In the genomic region with DNA sequence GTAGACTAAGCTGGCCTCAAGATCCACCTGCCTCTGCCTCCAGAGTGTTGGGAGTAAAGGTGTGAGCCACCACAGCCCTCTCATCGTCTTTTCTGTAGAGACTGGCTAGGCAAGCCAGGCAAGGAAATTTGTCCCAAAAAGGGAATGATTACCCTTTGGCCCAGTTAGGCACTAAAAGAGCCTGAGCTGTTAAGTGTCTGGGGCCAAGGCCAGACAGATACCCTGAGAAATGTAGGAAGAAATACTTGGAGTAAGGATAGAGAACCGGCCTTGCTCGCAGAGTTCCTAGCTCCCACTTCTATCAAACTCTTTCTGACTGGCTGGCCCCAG, we compare ENCODE assay signal across 9 mouse cellular contexts. TPM values are rescaled to one million over a fixed set of nuclear protein-coding genes. Genes with fewer than 3 reads are reported as not detected.
DNase-seq lines count a peak whose midpoint lies in the region; ATAC-seq and TF ChIP-seq lines count a peak whose summit lies in the region.
"Had no signal": no experiment of that assay in that cellular context is flagged by ENCODE, and none has a peak within 500 bp of the region (broad histone marks: within the 10 kb centered on the region; RNA-seq: fewer than 3 reads in every experiment).

No protein-coding gene starts in this region.

- WGBS in heart, embryonic 16.5 days = 2% methylated on average over 3 of the region's 3 CpGs
- 0% methylated on average over 3 of the region's 3 CpGs for WGBS in forebrain, embryonic 16.5 days
- 6% methylated on average over 3 of the region's 3 CpGs for WGBS in macrophage (ENCODE audit: missing documents)

- no peak for TF ChIP-seq RAD21 in MEL (IDR thresholded peaks at IDR 0.05; ENCODE audit: low read depth, low read length)

- peak overlapping the region; percentile 82 for H3K4me2 ChIP-seq in heart, embryonic 16.5 days (ENCODE audit: low read depth, low read length)
- H3K4me2 ChIP-seq in forebrain, embryonic 16.5 days (ENCODE audit: low read length) = peak overlapping the region; percentile 75

- no peak for ATAC-seq in heart, embryonic 16.5 days (replicated peaks; ENCODE audit: extremely low read depth, insufficient read depth, low FRiP score)
- 0 out of 2 replicates have a peak, but pooled peaks have one; percentile 9 for ATAC-seq in forebrain, embryonic 16.5 days

- H3K9me3 ChIP-seq in heart, embryonic 16.5 days (replicated peaks; ENCODE audit: control insufficient read depth, low read length) = no peaks in the 10 kb centered on the region
- H3K9me3 ChIP-seq in MEL (replicated peaks; ENCODE audit: insufficient read depth, low read length) = no peaks in the 10 kb centered on the region
- H3K9me3 ChIP-seq in forebrain, embryonic 16.5 days (ENCODE audit: control insufficient read depth, low read length) = no peaks in the 10 kb centered on the region

- TF ChIP-seq CTCF in MEL (IDR thresholded peaks at IDR 0.05 in 2 of 3, conservative IDR thresholded peaks at IDR 0.05 in 1 of 3; ENCODE audit: control insufficient read depth in 1 of 3, insufficient read depth in 1 of 3, low read depth in 2 of 3, low read length in 3 of 3, poor library complexity in 1 of 3, severe bottlenecking in 1 of 3) = no peak

- TF ChIP-seq POLR2A in MEL (IDR thresholded peaks at IDR 0.05; ENCODE audit: control insufficient read depth in 1 of 2, insufficient read depth in 1 of 2, low read depth in 1 of 2, low read length in 2 of 2, poor library complexity in 1 of 2) = no peak; a peak in 1 of 4 replicates

- peak overlapping the region; percentile 95 for H3K27ac ChIP-seq in heart, embryonic 16.5 days (ENCODE audit: low read length)
- peak overlapping the region; percentile 31 for H3K27ac ChIP-seq in MEL (ENCODE audit: control insufficient read depth, low read depth, low read length)
- H3K27ac ChIP-seq in forebrain, embryonic 16.5 days (ENCODE audit: low read length) = peak overlapping the region; percentile 58
- peak overlapping the region; percentile 98 for H3K27ac ChIP-seq in macrophage

- TF ChIP-seq EP300 in MEL (IDR thresholded peaks at IDR 0.05; ENCODE audit: low read depth in 1 of 2, low read length in 2 of 2) = no peak

- peaks cover 17% of the 10 kb centered on the region for H3K4me1 ChIP-seq in heart, embryonic 16.5 days (ENCODE audit: control insufficient read depth, insufficient read depth, low read length)
- peaks cover 7 to 10% of the 10 kb centered on the region in 2 experiments; a peak in 2 of 4 replicates for H3K4me1 ChIP-seq in MEL (ENCODE audit: control insufficient read depth in 1 of 2, insufficient read depth in 2 of 2, low read length in 2 of 2)
- H3K4me1 ChIP-seq in forebrain, embryonic 16.5 days (replicated peaks; ENCODE audit: control insufficient read depth, insufficient read depth, low read length) = peaks cover 23% of the 10 kb centered on the region

- H3K79me2 ChIP-seq in MEL (ENCODE audit: control insufficient read depth, insufficient read depth, low read length, poor library complexity) (peaks cover 7% of the 10 kb centered on the region), macrophage (ENCODE audit: inconsistent target) (peaks cover 31% of the 10 kb centered on the region)

- no peak for DNase-seq in heart, adult 9 months (ENCODE audit: low spot score in 2 of 2)
- DNase-seq in MEL (ENCODE audit: low read depth, low spot score) = no peak
- DNase-seq in thymus, postnatal 0 days (ENCODE audit: low spot score) = no peak
- no peak for DNase-seq in left cerebral cortex, adult 8-10 months (ENCODE audit: low spot score in 2 of 2)
- DNase-seq in adrenal gland, adult 2 months = no peak

- no peaks in the 10 kb centered on the region for H3K27me3 ChIP-seq in heart, embryonic 16.5 days (ENCODE audit: control insufficient read depth, insufficient read depth, low read length)
- no peaks in the 10 kb centered on the region for H3K27me3 ChIP-seq in MEL (ENCODE audit: control insufficient read depth in 1 of 2, insufficient read depth in 2 of 2, low read length in 2 of 2)
- no peaks in the 10 kb centered on the region for H3K27me3 ChIP-seq in forebrain, embryonic 16.5 days (replicated peaks; ENCODE audit: control insufficient read depth, insufficient read depth, low read length)

- peaks cover 12% of the 10 kb centered on the region for H3K36me3 ChIP-seq in heart, embryonic 16.5 days (ENCODE audit: control insufficient read depth, insufficient read depth)
- H3K36me3 ChIP-seq in MEL (ENCODE audit: control insufficient read depth in 1 of 2, insufficient read depth in 2 of 2, low read length in 2 of 2) = peaks cover 0 to 7% of the 10 kb centered on the region in 2 experiments; a peak in 2 of 4 replicates
- no peaks in the 10 kb centered on the region; the same call in 1 of the 2 replicates for H3K36me3 ChIP-seq in forebrain, embryonic 16.5 days (ENCODE audit: control insufficient read depth, insufficient read depth)
- H3K36me3 ChIP-seq in macrophage (ENCODE audit: inconsistent target) = peaks cover 11% of the 10 kb centered on the region; the same call in 1 of the 2 replicates

- peak overlapping the region; percentile 93 for H3K4me3 ChIP-seq in heart, embryonic 16.5 days (ENCODE audit: low read length)
- H3K4me3 ChIP-seq in MEL (ENCODE audit: control insufficient read depth in 1 of 2, insufficient read depth in 1 of 2, low read depth in 2 of 2, low read length in 2 of 2) (peak overlapping the region; percentile 44 to 71), macrophage (ENCODE audit: inconsistent target) (peak overlapping the region; percentile 95)
- H3K4me3 ChIP-seq in forebrain, embryonic 16.5 days (replicated peaks; ENCODE audit: low read length) = peak overlapping the region; percentile 63

- H3K9ac ChIP-seq in heart, embryonic 16.5 days (ENCODE audit: low read length) = peak overlapping the region; percentile 63
- peak overlapping the region; percentile 60 for H3K9ac ChIP-seq in MEL (ENCODE audit: control insufficient read depth, low read depth, low read length, poor library complexity, severe bottlenecking)
- peak overlapping the region; percentile 72 for H3K9ac ChIP-seq in forebrain, embryonic 16.5 days (replicated peaks; ENCODE audit: low read depth, low read length)

RNA-seq across cellular contexts. Expression of gene Slc39a1, which starts 0.4 kb away (rescaled TPM):
- 61.5 and 86.3 TPM in 2 replicates for polyA plus RNA-seq in heart, embryonic 16.5 days (2015; fragmentation: Nextera tagmentation; extraction: Ambion mirVana)
- 47.2 and 58.5 TPM in 2 replicates for total RNA-seq in MEL (2012; rRNA removed)
- polyA plus RNA-seq in MEL (2012; ENCODE audit: insufficient read depth in 1 of 2, insufficient read length in 2 of 2, low read depth in 1 of 2, low replicate concordance in 2 of 2, missing spikeins in 1 of 2) (10 to 100 TPM; 61.7 to 80.5 TPM), macrophage (2018) (169 to 236 TPM (median 174 TPM) in 3 replicates)
- polyA plus RNA-seq in forebrain, embryonic 16.5 days (2015; fragmentation: Nextera tagmentation; extraction: Ambion mirVana) = 42.5 and 43.1 TPM in 2 replicates
- total RNA-seq in macrophage (2018; cell fraction: chromatin; rRNA removed) = 10 to 100 TPM; 21.3 to 81.5 (median 49.6) TPM
- 100 to 1,000 TPM; 151 to 283 (median 205) TPM for total RNA-seq in macrophage (2018; cell fraction: cytosol; rRNA removed)
- 100 to 1,000 TPM; 138 to 261 (median 185) TPM for total RNA-seq in macrophage (2018; cell fraction: nucleus; rRNA removed)
- polyA plus RNA-seq in thymus, postnatal 0 days (2015; fragmentation: Nextera tagmentation; extraction: Ambion mirVana) = 92.7 and 96.1 TPM in 2 replicates
- 10 to 100 TPM; 43.0 to 52.8 (median 49.6) TPM for total RNA-seq in left cerebral cortex, adult 8-10 months (2022)
- 100 to 1,000 TPM; 124 to 160 TPM for total RNA-seq in adrenal gland, adult 2 months (2021)
- 93.2 and 105 TPM in 2 replicates for polyA plus RNA-seq in adrenal gland, adult 2 months (2012; rRNA removed)

RNA-seq across cellular contexts. Expression of gene Creb3l4, which starts 4.3 kb away (rescaled TPM):
- 2.2 and 3.1 TPM in 2 replicates for polyA plus RNA-seq in heart, embryonic 16.5 days (2015; fragmentation: Nextera tagmentation; extraction: Ambion mirVana)
- total RNA-seq in MEL (2012; rRNA removed) = 0.08 TPM in 1 of 2 replicates, not detected in the other
- polyA plus RNA-seq in MEL (2012; ENCODE audit: insufficient read depth in 1 of 2, insufficient read length in 2 of 2, low read depth in 1 of 2, low replicate concordance in 2 of 2, missing spikeins in 1 of 2) = under 1 TPM in 1 of 2 experiments, not detected in 1; 0.07 TPM
- polyA plus RNA-seq in forebrain, embryonic 16.5 days (2015; fragmentation: Nextera tagmentation; extraction: Ambion mirVana) = 2.7 and 3.3 TPM in 2 replicates
- 1 to 10 TPM; 1.1 to 8.5 (median 2.2) TPM for total RNA-seq in macrophage (2018; cell fraction: chromatin; rRNA removed)
- total RNA-seq in macrophage (2018; cell fraction: cytosol; rRNA removed) = 1 to 10 TPM in 22 of 26 experiments, under 1 TPM in 4; 0.65 to 1.7 (median 1.3) TPM
- 1 to 10 TPM in 24 of 26 experiments, under 1 TPM in 2; 0.83 to 6.9 (median 2.1) TPM for total RNA-seq in macrophage (2018; cell fraction: nucleus; rRNA removed)
- polyA plus RNA-seq in macrophage (2018) = 0.79 to 1.2 TPM (median 1.2 TPM) in 3 replicates
- 3.3 and 3.9 TPM in 2 replicates for polyA plus RNA-seq in thymus, postnatal 0 days (2015; fragmentation: Nextera tagmentation; extraction: Ambion mirVana)
- under 1 TPM; 0.25 to 0.72 (median 0.52) TPM for total RNA-seq in left cerebral cortex, adult 8-10 months (2022)
- total RNA-seq in adrenal gland, adult 2 months (2021) = 1 to 10 TPM in 1 of 2 experiments, under 1 TPM in 1; 0.61 to 1.2 TPM
- polyA plus RNA-seq in adrenal gland, adult 2 months (2012; rRNA removed) = 0.28 and 0.61 TPM in 2 replicates
- total RNA-seq: layer of hippocampus, postnatal 25 days had no signal

RNA-seq across cellular contexts. Expression of gene Crtc2, which starts 6.4 kb away (rescaled TPM):
- 12.2 and 13.9 TPM in 2 replicates for polyA plus RNA-seq in heart, embryonic 16.5 days (2015; fragmentation: Nextera tagmentation; extraction: Ambion mirVana)
- total RNA-seq in MEL (2012; rRNA removed) = 7.1 and 7.6 TPM in 2 replicates
- polyA plus RNA-seq in MEL (2012; ENCODE audit: insufficient read depth in 1 of 2, insufficient read length in 2 of 2, low read depth in 1 of 2, low replicate concordance in 2 of 2, missing spikeins in 1 of 2) = 10 to 100 TPM in 1 of 2 experiments, not detected in 1; 66.9 TPM
- polyA plus RNA-seq in forebrain, embryonic 16.5 days (2015; fragmentation: Nextera tagmentation; extraction: Ambion mirVana) = 18.5 and 23.2 TPM in 2 replicates
- 100 to 1,000 TPM in 23 of 26 experiments, 10 to 100 TPM in 3; 91.2 to 489 (median 146) TPM for total RNA-seq in macrophage (2018; cell fraction: chromatin; rRNA removed)
- total RNA-seq in macrophage (2018; cell fraction: cytosol; rRNA removed) = 10 to 100 TPM; 25.7 to 61.7 (median 31.1) TPM
- 100 to 1,000 TPM in 16 of 26 experiments, 10 to 100 TPM in 10; 53.4 to 348 (median 110) TPM for total RNA-seq in macrophage (2018; cell fraction: nucleus; rRNA removed)
- polyA plus RNA-seq in macrophage (2018) = 15.7 to 39.3 TPM (median 26.5 TPM) in 3 replicates
- 16.1 and 21.1 TPM in 2 replicates for polyA plus RNA-seq in thymus, postnatal 0 days (2015; fragmentation: Nextera tagmentation; extraction: Ambion mirVana)
- 10 to 100 TPM; 33.0 to 41.6 (median 35.8) TPM for total RNA-seq in left cerebral cortex, adult 8-10 months (2022)
- total RNA-seq in adrenal gland, adult 2 months (2021) = 10 to 100 TPM; 41.5 to 46.5 TPM
- 60.1 and 74.9 TPM in 2 replicates for polyA plus RNA-seq in adrenal gland, adult 2 months (2012; rRNA removed)

RNA-seq across cellular contexts. Expression of gene Jtb, which starts 16.2 kb away (rescaled TPM):
- 84.2 and 89.6 TPM in 2 replicates for polyA plus RNA-seq in heart, embryonic 16.5 days (2015; fragmentation: Nextera tagmentation; extraction: Ambion mirVana)
- 76.0 and 107 TPM in 2 replicates for total RNA-seq in MEL (2012; rRNA removed)
- polyA plus RNA-seq in MEL (2012; ENCODE audit: insufficient read depth in 1 of 2, insufficient read length in 2 of 2, low read depth in 1 of 2, low replicate concordance in 2 of 2, missing spikeins in 1 of 2) (100 to 1,000 TPM in 1 of 2 experiments, not detected in 1; 103 TPM), macrophage (2018) (41.1 to 83.2 TPM (median 71.3 TPM) in 3 replicates)
- polyA plus RNA-seq in forebrain, embryonic 16.5 days (2015; fragmentation: Nextera tagmentation; extraction: Ambion mirVana) = 106 and 114 TPM in 2 replicates
- total RNA-seq in macrophage (2018; cell fraction: chromatin; rRNA removed) = 100 to 1,000 TPM in 15 of 26 experiments, 10 to 100 TPM in 11; 56.6 to 143 (median 104) TPM
- 10 to 100 TPM; 45.3 to 85.3 (median 62.0) TPM for total RNA-seq in macrophage (2018; cell fraction: cytosol; rRNA removed)
- total RNA-seq in macrophage (2018; cell fraction: nucleus; rRNA removed) = 100 to 1,000 TPM in 16 of 26 experiments, 10 to 100 TPM in 10; 63.7 to 150 (median 104) TPM
- polyA plus RNA-seq in thymus, postnatal 0 days (2015; fragmentation: Nextera tagmentation; extraction: Ambion mirVana) = 169 and 171 TPM in 2 replicates
- total RNA-seq in left cerebral cortex, adult 8-10 months (2022) = 10 to 100 TPM; 29.4 to 40.3 (median 33.6) TPM
- total RNA-seq in adrenal gland, adult 2 months (2021) = 10 to 100 TPM; 57.9 to 69.1 TPM
- 182 and 198 TPM in 2 replicates for polyA plus RNA-seq in adrenal gland, adult 2 months (2012; rRNA removed)

RNA-seq across cellular contexts. Expression of gene Dennd4b, which starts 17.4 kb away (rescaled TPM):
- 7.1 and 7.4 TPM in 2 replicates for polyA plus RNA-seq in heart, embryonic 16.5 days (2015; fragmentation: Nextera tagmentation; extraction: Ambion mirVana)
- 10.3 and 11.6 TPM in 2 replicates for total RNA-seq in MEL (2012; rRNA removed)
- 10 to 100 TPM in 1 of 2 experiments, not detected in 1; 27.1 TPM for polyA plus RNA-seq in MEL (2012; ENCODE audit: insufficient read depth in 1 of 2, insufficient read length in 2 of 2, low read depth in 1 of 2, low replicate concordance in 2 of 2, missing spikeins in 1 of 2)
- 5.3 and 6.7 TPM in 2 replicates for polyA plus RNA-seq in forebrain, embryonic 16.5 days (2015; fragmentation: Nextera tagmentation; extraction: Ambion mirVana)
- 100 to 1,000 TPM; 169 to 514 (median 283) TPM for total RNA-seq in macrophage (2018; cell fraction: chromatin; rRNA removed)
- total RNA-seq in macrophage (2018; cell fraction: cytosol; rRNA removed) = 10 to 100 TPM; 38.9 to 75.0 (median 53.6) TPM
- 100 to 1,000 TPM; 112 to 289 (median 167) TPM for total RNA-seq in macrophage (2018; cell fraction: nucleus; rRNA removed)
- polyA plus RNA-seq in macrophage (2018) = 25.4 to 40.1 TPM (median 34.8 TPM) in 3 replicates
- polyA plus RNA-seq in thymus, postnatal 0 days (2015; fragmentation: Nextera tagmentation; extraction: Ambion mirVana) = 9.4 TPM in 2 replicates
- total RNA-seq in left cerebral cortex, adult 8-10 months (2022) = 10 to 100 TPM; 35.2 to 38.6 (median 37.1) TPM
- total RNA-seq in adrenal gland, adult 2 months (2021) = 1 to 10 TPM; 7.8 to 7.9 TPM
- polyA plus RNA-seq in adrenal gland, adult 2 months (2012; rRNA removed) = 27.9 and 28.6 TPM in 2 replicates

Comparison
In these comparisons a context has a peak if more than half of its experiments do, and no peak if none do; other contexts are left out.
1. H3K27ac ChIP-seq: peak in every context shown above with its lines; median percentile 98 in macrophage; 95 in heart, embryonic 16.5 days; 58 in forebrain, embryonic 16.5 days; 31 in MEL.